Mouse (Mus musculus): ENCODE data around the gene Mycl. TPM values are rescaled to one million over a fixed set of nuclear protein-coding genes. Genes with fewer than 3 reads are reported as not detected.
A peak's percentile ranks its signal among the peaks of the same experiment; 100 is the strongest.
"Not testable (repeated sequence)": the region's sequence is repeated elsewhere in the genome, so short reads cannot be mapped to it uniquely, and the experiment has no call there.

Gene Mycl
- polyA plus RNA-seq, 1 experiment from 2014 or later, result 91.3 TPM

- Histone ChIP-seq H3K36me3 (no peaks in the 10 kb centered on the region), H3K9me3 (no peaks in the 10 kb centered on the region), H3K9ac (replicated peaks) (no peak overlapping the region), H3K27ac (replicated peaks) (no peak overlapping the region), H3K4me3 (no peak overlapping the region), H3K27me3 (peaks cover 8% of the 10 kb centered on the region; the same call in 1 of the 2 replicates), H3K4me2 (replicated peaks) (no peak overlapping the region), H3K4me1 (peaks cover 8% of the 10 kb centered on the region; the same call in 1 of the 2 replicates)
- ATAC-seq (replicated peaks), result no peak
- 57% methylated on average over 3 of the region's 3 CpGs for WGBS
Observed at GRCm38 (mm10) chr4:122982537-122982936, 12.9 kb upstream of the Mycl start.

- Histone ChIP-seq H3K9me3 (no peaks in the 10 kb centered on the region), H3K36me3 (no peaks in the 10 kb centered on the region), H3K27me3 (peaks cover 8% of the 10 kb centered on the region; the same call in 1 of the 2 replicates), H3K4me1 (peaks cover 8% of the 10 kb centered on the region; the same call in 1 of the 2 replicates), H3K9ac (replicated peaks) (no peak overlapping the region), H3K4me3 (peak overlapping the region; percentile 16), H3K4me2 (replicated peaks) (peak overlapping the region; percentile 26), H3K27ac (replicated peaks) (no peak overlapping the region)
- ATAC-seq (replicated peaks), result no peak
- 29% methylated on average over 17 of the region's 17 CpGs for WGBS
Observed at GRCm38 (mm10) chr4:122983486-122984261, 11.8 kb upstream of the Mycl start.

DNA sequence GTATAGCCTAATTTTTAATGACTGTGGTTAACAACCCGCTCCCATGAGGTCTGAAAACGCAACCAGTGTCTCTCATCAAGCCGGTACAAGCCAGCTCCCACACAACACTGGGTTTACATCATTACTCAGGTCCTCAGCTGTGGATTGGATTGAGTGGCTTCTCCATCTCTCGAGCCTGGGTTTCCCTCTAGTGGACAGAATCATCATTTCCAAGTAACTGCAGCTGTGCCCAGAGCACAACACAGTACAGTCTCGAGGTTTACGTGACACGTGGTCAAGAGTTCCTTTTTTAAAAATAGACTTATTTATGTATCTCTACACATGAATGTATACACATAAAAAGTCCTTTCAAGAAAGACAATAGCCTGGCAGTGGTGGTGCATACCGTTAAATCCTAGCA lies 10.3 kb upstream of the Mycl start:
- Histone ChIP-seq H3K9me3 (no peaks in the 10 kb centered on the region), H3K4me2 (replicated peaks) (no peak overlapping the region), H3K4me3 (no peak overlapping the region), H3K27me3 (peaks cover 8% of the 10 kb centered on the region; the same call in 1 of the 2 replicates), H3K9ac (replicated peaks) (no peak overlapping the region), H3K36me3 (no peaks in the 10 kb centered on the region), H3K4me1 (peaks cover 8% of the 10 kb centered on the region; the same call in 1 of the 2 replicates), H3K27ac (replicated peaks) (no peak overlapping the region)
- ATAC-seq (replicated peaks), result peak; percentile 85
- WGBS, result 45% methylated on average over 8 of the region's 8 CpGs

DNA sequence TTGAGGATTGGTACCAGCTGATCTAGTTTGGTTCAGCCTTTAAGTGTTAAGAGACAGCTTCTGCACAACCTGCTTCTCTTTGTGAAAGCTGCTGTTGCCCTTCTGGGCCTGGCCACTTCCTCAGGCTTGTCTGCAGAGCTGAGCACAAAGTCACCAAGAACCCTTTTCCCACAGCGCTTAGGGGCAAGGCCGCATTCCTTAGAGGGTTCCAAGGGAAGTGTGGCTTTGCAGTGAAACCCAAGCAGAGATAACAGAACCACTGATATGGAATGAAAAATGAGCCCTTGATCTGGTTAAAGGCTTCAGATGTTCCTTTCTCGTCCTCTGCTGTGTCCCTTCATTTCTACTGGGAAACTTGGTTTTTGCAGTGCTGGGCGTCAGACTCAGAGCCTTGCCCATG lies 8.0 kb upstream of the Mycl start:
- peaks cover 8% of the 10 kb centered on the region; the same call in 1 of the 2 replicates for H3K4me1 ChIP-seq
- ATAC-seq (replicated peaks), result no peak
- H3K4me2 ChIP-seq (replicated peaks), result no peak overlapping the region
- no peaks in the 10 kb centered on the region for H3K9me3 ChIP-seq
- no peak overlapping the region for H3K4me3 ChIP-seq
- H3K9ac ChIP-seq (replicated peaks), result no peak overlapping the region
- no peak overlapping the region for H3K27ac ChIP-seq (replicated peaks)
- H3K27me3 ChIP-seq, result peaks cover 8% of the 10 kb centered on the region; the same call in 1 of the 2 replicates
- H3K36me3 ChIP-seq, result no peaks in the 10 kb centered on the region
- 88% methylated on average over 4 of the region's 4 CpGs for WGBS

- not testable (repeated sequence) for ATAC-seq (replicated peaks); H3K27me3 ChIP-seq; H3K27ac ChIP-seq (replicated peaks)
Observed at GRCm38 (mm10) chr4:122988004-122988403, 7.4 kb upstream of the Mycl start.

DNA sequence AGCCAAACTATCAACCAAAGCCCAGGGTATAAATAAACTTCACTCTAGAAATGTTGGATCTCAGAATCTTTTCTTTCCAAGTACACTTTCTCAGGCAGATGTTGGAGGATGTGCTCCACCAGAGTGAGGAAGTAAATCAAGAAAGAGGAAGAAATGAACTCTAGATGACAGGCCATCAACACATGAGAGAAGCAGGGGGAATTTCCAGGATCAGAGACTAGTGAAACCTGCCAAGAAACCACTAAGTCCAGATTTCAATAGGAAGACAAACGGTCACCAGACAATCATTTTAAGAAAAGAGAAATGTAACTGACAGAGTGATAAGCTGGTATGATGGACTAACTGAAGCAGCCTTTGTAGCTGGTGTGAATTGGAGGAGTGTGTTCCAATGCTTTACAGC lies 4.3 kb upstream of the Mycl start:
- Histone ChIP-seq H3K4me3 (no peak overlapping the region), H3K4me2 (replicated peaks) (no peak overlapping the region), H3K27me3 (no peaks in the 10 kb centered on the region), H3K4me1 (no peaks in the 10 kb centered on the region), H3K27ac (replicated peaks) (no peak overlapping the region), H3K9me3 (no peaks in the 10 kb centered on the region), H3K9ac (replicated peaks) (no peak overlapping the region), H3K36me3 (no peaks in the 10 kb centered on the region)
- no peak for ATAC-seq (replicated peaks)
- 87% methylated on average over 1 of the region's 1 CpGs for WGBS

More at GRCm38 (mm10) chr4:122988004-122988403, 7.4 kb upstream of the Mycl start:
- H3K9me3 ChIP-seq; H3K9ac ChIP-seq (replicated peaks); H3K4me2 ChIP-seq (replicated peaks); H3K36me3 ChIP-seq; H3K4me3 ChIP-seq; H3K4me1 ChIP-seq: not testable (repeated sequence)
- WGBS, result 52% methylated on average over 3 of the region's 3 CpGs

DNA sequence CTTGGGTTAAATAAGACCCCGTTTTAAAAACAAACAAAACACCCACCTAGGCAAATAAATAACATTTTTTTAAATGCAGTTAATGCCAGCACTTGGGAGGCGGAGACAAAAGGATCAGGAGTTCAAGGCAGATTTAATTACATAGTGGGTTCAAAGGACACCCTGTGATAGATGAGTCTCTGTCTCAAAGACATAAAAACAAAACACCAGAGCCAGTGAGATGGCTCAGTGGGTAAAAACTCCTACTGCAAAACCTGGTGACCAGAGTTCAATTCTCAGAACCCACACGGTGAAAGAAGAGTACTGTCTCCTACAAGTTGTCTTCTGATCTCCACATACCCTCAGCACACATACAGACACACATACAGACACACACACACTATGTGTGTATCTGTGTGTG lies 3.2 kb upstream of the Mycl start:
- peaks cover 6% of the 10 kb centered on the region; the same call in 1 of the 2 replicates for H3K4me1 ChIP-seq
- no peak overlapping the region for H3K4me3 ChIP-seq
- no peak for ATAC-seq (replicated peaks)
- no peaks in the 10 kb centered on the region for H3K27me3 ChIP-seq
- H3K36me3 ChIP-seq, result no peaks in the 10 kb centered on the region
- H3K27ac ChIP-seq (replicated peaks), result no peak overlapping the region
- H3K9ac ChIP-seq (replicated peaks), result no peak overlapping the region
- H3K4me2 ChIP-seq (replicated peaks), result no peak overlapping the region
- 72% methylated on average over 3 of the region's 3 CpGs for WGBS
- H3K9me3 ChIP-seq, result no peaks in the 10 kb centered on the region

GRCm38 (mm10) chr4:122996221-122996617 lies 767 bp downstream of the Mycl start:
- no peak; the same call in none of the 2 replicates for ATAC-seq (replicated peaks)
- peaks cover 43% of the 10 kb centered on the region for H3K4me1 ChIP-seq
- WGBS, result under 1% methylated on average over 32 of the region's 32 CpGs

GRCm38 (mm10) chr4:122996618-122997381 lies 1.3 kb downstream of the Mycl start:
- Histone ChIP-seq H3K36me3 (peaks cover 17% of the 10 kb centered on the region), H3K27me3 (no peaks in the 10 kb centered on the region), H3K9me3 (no peaks in the 10 kb centered on the region), H3K9ac (replicated peaks) (peak overlapping the region; percentile 96), H3K4me3 (peak overlapping the region; percentile 95), H3K4me2 (replicated peaks) (peak overlapping the region; percentile 79), H3K4me1 (peaks cover 48% of the 10 kb centered on the region), H3K27ac (replicated peaks) (peak overlapping the region; percentile 96)
- peak; percentile 10 for ATAC-seq (replicated peaks)
- under 1% methylated on average over 47 of the region's 47 CpGs for WGBS

More at GRCm38 (mm10) chr4:122996221-122996617, 767 bp downstream of the Mycl start:
- Histone ChIP-seq H3K9ac (replicated peaks) (peak overlapping the region; percentile 96), H3K4me3 (peak overlapping the region; percentile 95), H3K4me2 (replicated peaks) (peak overlapping the region; percentile 79), H3K9me3 (no peaks in the 10 kb centered on the region), H3K27ac (replicated peaks) (peak overlapping the region; percentile 96), H3K27me3 (no peaks in the 10 kb centered on the region), H3K36me3 (peaks cover 11% of the 10 kb centered on the region)

DNA sequence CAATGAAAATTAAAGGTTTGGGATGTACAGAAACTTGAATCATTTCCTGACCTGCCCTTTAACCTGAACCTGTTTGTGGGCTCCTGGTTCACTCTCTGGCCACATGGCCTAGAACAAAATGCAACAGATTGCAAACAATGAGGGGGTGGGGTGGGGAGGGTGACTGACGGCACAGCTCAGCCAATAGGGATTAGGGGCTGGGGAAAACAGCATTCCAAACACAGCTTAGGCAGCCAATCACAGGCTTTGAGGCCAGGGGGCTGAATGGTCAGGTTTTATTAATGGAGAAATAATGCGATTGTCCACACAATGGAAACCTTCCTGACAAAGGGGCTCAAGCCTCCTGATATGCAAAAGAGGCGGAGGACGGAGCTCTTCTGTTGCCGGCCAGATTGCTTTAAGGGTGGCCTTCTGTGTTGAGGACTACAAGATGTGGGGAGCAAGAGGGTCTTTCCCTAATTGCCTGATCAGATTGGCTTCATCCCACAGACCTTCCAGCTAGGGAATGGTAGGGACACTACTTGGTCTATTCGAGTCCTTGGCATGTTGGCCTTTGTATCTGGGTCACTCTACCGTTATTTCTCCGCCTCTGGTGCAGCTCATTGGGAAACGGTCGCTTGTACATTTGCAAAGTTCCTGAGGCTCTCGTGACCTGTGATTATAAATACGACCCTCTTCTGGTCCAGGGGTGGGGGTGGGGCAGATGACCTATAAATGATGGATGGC lies 3.2 kb downstream of the Mycl start:
- peak; percentile 59 for ATAC-seq (replicated peaks)
- H3K36me3 ChIP-seq, result peaks cover 26% of the 10 kb centered on the region
- peak overlapping the region; percentile 79 for H3K4me2 ChIP-seq (replicated peaks)
- H3K4me1 ChIP-seq, result peaks cover 50% of the 10 kb centered on the region
- under 1% methylated on average over 12 of the region's 12 CpGs for WGBS
- H3K27me3 ChIP-seq, result no peaks in the 10 kb centered on the region
- H3K27ac ChIP-seq (replicated peaks), result peak overlapping the region; percentile 84
- peak overlapping the region; percentile 95 for H3K4me3 ChIP-seq
- peak overlapping the region; percentile 54 for H3K9ac ChIP-seq (replicated peaks)
- H3K9me3 ChIP-seq, result no peaks in the 10 kb centered on the region

GRCm38 (mm10) chr4:122999263-122999691 lies 3.8 kb downstream of the Mycl start:
- WGBS, result 0% methylated on average over 4 of the region's 4 CpGs
- H3K9ac ChIP-seq (replicated peaks), result peak overlapping the region; percentile 54
- ATAC-seq (replicated peaks), result no peak
- H3K36me3 ChIP-seq, result peaks cover 26% of the 10 kb centered on the region
- H3K9me3 ChIP-seq, result no peaks in the 10 kb centered on the region
- no peaks in the 10 kb centered on the region for H3K27me3 ChIP-seq
- H3K4me2 ChIP-seq (replicated peaks), result peak overlapping the region; percentile 79
- H3K4me1 ChIP-seq, result peaks cover 50% of the 10 kb centered on the region
- peak overlapping the region; percentile 84 for H3K27ac ChIP-seq (replicated peaks)
- peak overlapping the region; percentile 95 for H3K4me3 ChIP-seq

Measured in forebrain, embryonic 15.5 days (tissue).